Mouse (Mus musculus) bone marrow macrophage, adult 2 months (primary cell): ENCODE data around the gene Ntrk2. TPM values are rescaled to one million over a fixed set of nuclear protein-coding genes. Genes with fewer than 3 reads are reported as not detected.
A peak's percentile ranks its signal among the peaks of the same experiment; 100 is the strongest.

Experiments used
- H3K27ac ChIP-seq: 2 replicates; pipeline ENCODE4 v1.5.1; 2012; ENCODE audit warnings: low read depth, low read length; ENCODE audit not compliant: insufficient read depth
- H3K4me1 ChIP-seq: 2 replicates; pipeline ENCODE4 v1.6.1; 2012; ENCODE audit warnings: low read length; ENCODE audit not compliant: control insufficient read depth, insufficient read depth
- H3K4me3 ChIP-seq: 2 replicates; pipeline ENCODE4 v1.5.1; 2012; ENCODE audit warnings: mild to moderate bottlenecking, low read length, moderate library complexity; ENCODE audit not compliant: insufficient read depth
- CTCF ChIP-seq: IDR thresholded peaks from 2 replicates; pipeline ENCODE4 v1.5.1; 2012; ENCODE audit warnings: low read depth, mild to moderate bottlenecking, low read length, moderate library complexity
- POLR2A ChIP-seq: IDR thresholded peaks from 2 replicates; pipeline ENCODE4 v1.6.1; 2012; ENCODE audit warnings: mild to moderate bottlenecking, low read depth, low read length, borderline replicate concordance
- polyA plus RNA-seq: library from polyadenylated mRNA; stranded (reverse); fragments of >200 nt; gene quantifications from 2 replicates; pipeline ENCODE4 v1.2.4, GENCODE M21; 2012; ENCODE audit not compliant: missing spikeins, insufficient read depth, insufficient read length

Gene Ntrk2
- polyA plus RNA-seq, 1 experiment, result not detected

DNA sequence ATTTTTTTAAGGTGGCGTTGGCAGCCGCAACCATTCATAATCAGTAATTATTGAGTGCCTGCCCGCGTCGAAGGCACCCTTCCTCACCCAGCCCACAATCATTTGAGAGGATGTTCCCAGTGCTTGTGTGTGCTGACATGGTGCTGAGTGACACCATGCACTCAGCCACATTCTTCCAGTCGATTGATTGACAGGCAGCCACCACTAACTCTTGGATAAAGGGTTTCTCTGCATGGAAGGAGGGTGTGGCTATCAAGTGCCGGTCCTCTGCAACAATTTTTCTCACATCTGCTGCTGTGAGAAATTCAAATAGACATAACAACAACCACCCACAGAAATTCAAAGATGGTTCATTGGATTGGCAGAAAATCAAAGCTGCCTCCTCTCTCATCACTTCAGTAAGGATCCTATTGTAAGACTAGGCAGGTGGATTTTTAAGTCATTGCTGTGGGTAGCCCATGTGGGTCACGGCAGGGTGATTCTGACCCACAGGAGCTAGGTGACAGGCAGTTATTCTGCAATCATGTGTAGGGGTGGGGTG is 148.9 kb downstream of the Ntrk2 start:
- H3K4me3 ChIP-seq, result no peak overlapping the region
- no peaks in the 10 kb centered on the region for H3K4me1 ChIP-seq
- no peak overlapping the region for H3K27ac ChIP-seq
- no peak for TF ChIP-seq POLR2A
- no peak for TF ChIP-seq CTCF

DNA sequence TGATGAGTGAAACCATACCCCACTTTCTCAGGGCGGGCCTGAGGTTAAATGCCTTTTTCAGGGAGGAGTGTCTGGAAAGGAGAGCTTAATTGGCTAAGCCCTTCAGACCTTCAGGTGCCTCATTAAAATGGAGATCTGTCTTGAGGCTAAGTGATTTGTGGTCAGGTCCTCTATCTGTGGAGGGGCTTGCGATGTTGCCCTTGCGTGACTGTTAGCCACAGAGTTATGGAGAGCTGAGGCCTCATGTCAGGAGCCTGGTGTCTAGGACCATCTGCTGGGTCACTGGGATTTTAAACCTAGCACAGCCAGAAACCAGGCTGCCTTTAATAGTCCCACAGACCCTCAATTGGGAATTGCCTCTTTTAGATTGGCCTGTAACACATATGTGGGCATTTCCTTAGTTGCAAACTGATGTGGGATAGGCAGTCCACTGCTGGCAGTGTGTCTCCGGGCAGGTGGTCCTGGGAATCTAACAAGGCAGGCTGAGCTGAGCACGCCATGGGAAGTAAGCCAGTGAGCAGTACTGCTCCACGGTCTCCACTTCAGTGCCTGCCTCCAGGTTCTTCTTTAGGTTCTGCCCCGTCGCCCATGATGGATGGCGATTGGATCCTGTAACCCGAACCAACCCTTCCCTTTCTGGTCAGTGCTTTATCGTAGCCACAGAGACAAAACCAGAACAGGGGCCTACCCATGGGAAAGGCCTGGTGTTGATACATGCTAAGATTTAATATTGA is 152.0 kb downstream of the Ntrk2 start:
- Histone ChIP-seq H3K4me3 (no peak overlapping the region), H3K27ac (no peak overlapping the region), H3K4me1 (no peaks in the 10 kb centered on the region)
- no peak for TF ChIP-seq CTCF
- TF ChIP-seq POLR2A, result no peak

- H3K4me3 ChIP-seq, result no peak overlapping the region
- no peaks in the 10 kb centered on the region for H3K4me1 ChIP-seq
- no peak overlapping the region for H3K27ac ChIP-seq
- TF ChIP-seq CTCF, result no peak
Measured at GRCm38 (mm10) chr13:58960321-58960720, 154.0 kb downstream of the Ntrk2 start.

DNA sequence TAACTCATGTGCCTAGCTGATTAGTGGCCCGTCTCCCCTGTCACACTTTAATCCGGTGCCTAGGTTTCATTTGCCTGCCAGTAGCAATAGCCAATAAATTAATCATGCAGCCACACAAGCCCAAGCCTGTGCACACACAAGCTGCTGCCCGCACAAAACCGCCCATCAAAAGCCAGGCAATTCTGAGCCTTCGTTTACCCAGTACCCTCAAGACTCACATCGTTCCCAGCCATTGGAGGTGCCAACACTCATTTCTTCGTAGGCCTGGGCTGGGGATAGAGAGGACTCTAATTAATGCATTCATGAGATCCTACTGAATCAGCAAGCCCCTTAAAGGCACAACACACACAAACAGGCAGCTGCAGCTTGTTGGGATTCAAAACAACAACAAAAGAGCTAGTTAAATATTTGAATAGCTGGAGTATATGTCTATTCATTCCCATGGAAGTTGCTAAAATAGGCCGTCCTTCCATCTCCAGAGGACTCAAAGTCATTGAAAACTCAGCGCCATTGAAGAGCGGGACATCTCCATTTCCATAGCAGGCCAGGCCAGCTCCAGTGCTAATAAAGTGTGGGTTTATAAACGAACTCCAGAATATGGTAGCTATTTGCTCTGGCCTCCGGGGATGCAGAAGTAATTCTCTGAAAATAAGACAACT is 158.5 kb downstream of the Ntrk2 start:
- Histone ChIP-seq H3K27ac (no peak overlapping the region), H3K4me3 (no peak overlapping the region), H3K4me1 (no peaks in the 10 kb centered on the region)
- TF ChIP-seq POLR2A, result no peak

DNA sequence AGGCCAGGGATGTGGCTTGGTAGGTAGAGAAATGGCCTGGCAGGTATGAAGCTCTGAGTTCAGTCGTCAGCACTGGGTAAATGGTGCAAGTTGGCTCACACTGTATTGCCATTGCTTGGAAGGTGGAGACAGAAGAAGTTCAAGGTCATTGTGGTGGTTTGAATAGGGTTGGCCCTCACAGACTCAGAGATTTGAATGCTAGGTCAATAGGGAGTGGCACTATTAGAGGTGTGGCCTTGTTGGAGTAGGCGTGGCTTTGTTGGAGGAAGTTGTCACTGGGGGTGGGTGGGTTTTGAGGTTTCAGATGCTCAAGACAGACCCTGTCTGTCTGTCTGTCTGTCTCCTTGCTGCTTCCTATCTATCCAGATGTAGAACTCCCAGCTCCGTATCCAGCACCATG is 159.5 kb downstream of the Ntrk2 start:
- Histone ChIP-seq H3K27ac (no peak overlapping the region), H3K4me1 (no peaks in the 10 kb centered on the region), H3K4me3 (no peak overlapping the region)
- TF ChIP-seq POLR2A (no peak), CTCF (no peak)

DNA sequence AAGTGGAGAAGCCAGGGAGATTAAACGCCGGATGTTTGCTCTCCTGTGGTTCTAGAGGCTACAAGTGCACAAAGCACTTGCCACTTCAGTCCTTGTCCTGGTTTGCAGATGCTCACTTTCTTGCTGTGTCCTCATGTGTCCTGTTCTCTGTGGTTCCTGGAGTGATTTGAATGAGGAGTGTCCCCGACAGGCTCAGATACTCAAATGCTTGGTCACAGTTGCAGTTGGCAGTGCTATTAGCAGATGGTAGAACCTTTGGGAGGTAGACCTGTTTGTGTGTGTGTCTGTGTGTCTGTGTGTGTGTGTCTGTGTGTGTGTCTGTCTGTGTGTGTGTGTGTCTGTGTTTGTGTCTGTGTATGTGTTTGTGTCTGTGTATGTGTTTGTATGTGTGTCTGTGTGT is 160.1 kb downstream of the Ntrk2 start:
- Histone ChIP-seq H3K27ac (no peak overlapping the region), H3K4me1 (no peaks in the 10 kb centered on the region), H3K4me3 (no peak overlapping the region)
- TF ChIP-seq POLR2A (no peak), CTCF (no peak)

- TF ChIP-seq POLR2A, result no peak
- no peak for TF ChIP-seq CTCF
Measured at GRCm38 (mm10) chr13:58968168-58968567, 161.8 kb downstream of the Ntrk2 start.

DNA sequence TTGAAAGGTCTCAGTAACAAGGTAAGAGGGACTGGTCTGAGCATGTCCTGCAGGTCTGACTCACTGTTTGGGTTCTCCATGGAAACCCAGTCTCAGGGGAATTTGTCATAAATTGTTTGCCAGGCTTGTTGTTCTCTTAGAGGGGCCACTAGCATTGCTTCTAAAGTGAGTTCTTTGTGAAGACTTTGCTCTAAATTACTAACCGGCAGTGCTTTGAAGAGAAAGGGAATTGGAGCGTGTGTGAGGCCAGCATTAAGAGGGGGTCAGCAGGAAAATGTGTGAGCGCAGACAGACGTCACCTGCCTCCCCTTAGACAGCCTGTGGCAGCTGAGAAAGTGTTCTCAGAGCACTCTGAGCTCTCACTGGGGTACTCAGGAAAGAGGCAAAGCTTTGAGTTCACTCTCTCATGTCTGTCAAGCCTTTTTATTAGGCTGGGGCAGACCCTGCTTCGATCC is 165.1 kb downstream of the Ntrk2 start:
- Histone ChIP-seq H3K4me1 (no peaks in the 10 kb centered on the region), H3K27ac (no peak overlapping the region), H3K4me3 (no peak overlapping the region)
- no peak for TF ChIP-seq CTCF
- TF ChIP-seq POLR2A, result no peak

More at GRCm38 (mm10) chr13:58968168-58968567, 161.8 kb downstream of the Ntrk2 start:
- Histone ChIP-seq H3K4me1 (no peaks in the 10 kb centered on the region), H3K27ac (no peak overlapping the region), H3K4me3 (no peak overlapping the region)

- H3K27ac ChIP-seq, result no peak overlapping the region
- no peak overlapping the region for H3K4me3 ChIP-seq
- TF ChIP-seq POLR2A (no peak), CTCF (no peak)
- no peaks in the 10 kb centered on the region for H3K4me1 ChIP-seq
Measured at GRCm38 (mm10) chr13:58972511-58972910, 166.1 kb downstream of the Ntrk2 start.

DNA sequence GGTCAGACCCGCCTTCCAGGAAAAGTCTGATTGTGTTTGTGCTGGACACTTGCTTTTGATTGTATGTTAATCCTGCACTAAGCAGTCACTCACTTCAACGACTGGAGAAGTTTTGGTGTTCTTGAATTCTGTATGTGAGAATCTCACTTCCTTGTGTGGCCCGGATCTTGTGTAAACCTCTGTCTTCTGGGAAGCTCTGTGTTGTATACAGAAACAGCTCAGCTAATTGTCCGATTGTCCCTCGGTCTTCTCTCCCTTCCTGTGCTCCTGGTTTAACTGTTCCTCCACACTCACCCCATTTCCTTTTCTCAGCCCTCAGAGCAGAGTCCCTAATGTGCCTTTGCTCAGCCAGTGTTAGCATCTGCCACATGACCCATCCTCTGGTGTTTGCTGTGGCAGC is 190.1 kb downstream of the Ntrk2 start:
- Histone ChIP-seq H3K27ac (peak overlapping the region; percentile 8), H3K4me3 (no peak overlapping the region), H3K4me1 (peaks cover 18% of the 10 kb centered on the region)
- no peak for TF ChIP-seq CTCF
- TF ChIP-seq POLR2A, result no peak
